Mouse (Mus musculus) midbrain, embryonic 14.5 days (tissue): ENCODE results near the gene Trim62. TPM values are rescaled to one million over a fixed set of nuclear protein-coding genes. Genes with fewer than 3 reads are reported as not detected.

Source experiments
- ATAC-seq: fragments of 200-750 bp; cut with Nextera tagmentation; 2 replicates; pipeline ENCODE4 v1.8.0; 2017; ENCODE audit warnings: moderate number of reproducible peaks, moderate library complexity; ENCODE audit not compliant: low FRiP score, low TSS enrichment
- DNase-seq: peaks from one replicate; pipeline ENCODE4 v3.0.0-alpha.2; 2015
- H3K27ac ChIP-seq: fragments of 300-500 bp; sonication (generic); replicated peaks from 2 replicates; pipeline ENCODE4 v1.5.1; 2014; ENCODE audit warnings: mild to moderate bottlenecking, low read depth, low read length, moderate library complexity
- H3K27me3 ChIP-seq: fragments of 300-500 bp; sonication (generic); 2 replicates; pipeline ENCODE4 v1.6.1; 2014; ENCODE audit warnings: low read length, control low read depth, mixed read lengths; ENCODE audit not compliant: control insufficient read depth, insufficient read depth
- H3K36me3 ChIP-seq: fragments of 300-500 bp; sonication (generic); 2 replicates; pipeline ENCODE4 v1.6.1; 2014; ENCODE audit warnings: low read length, control low read depth; ENCODE audit not compliant: control insufficient read depth, insufficient read depth
- H3K4me1 ChIP-seq: fragments of 300-500 bp; sonication (generic); 2 replicates; pipeline ENCODE4 v1.6.1; 2014; ENCODE audit warnings: mild to moderate bottlenecking, antibody characterized with exemption, low read length, control low read depth; ENCODE audit not compliant: control insufficient read depth, insufficient read depth
- H3K4me2 ChIP-seq: fragments of 300-500 bp; sonication (generic); 2 replicates; pipeline ENCODE4 v1.6.1; 2014; ENCODE audit warnings: mild to moderate bottlenecking, low read length, moderate library complexity
- H3K4me3 ChIP-seq: fragments of 300-500 bp; sonication (generic); replicated peaks from 2 replicates; pipeline ENCODE4 v1.5.1; 2014; ENCODE audit warnings: low read depth, low read length
- H3K9ac ChIP-seq: fragments of 300-500 bp; sonication (generic); replicated peaks from 2 replicates; pipeline ENCODE4 v1.6.1; 2014; ENCODE audit warnings: mild to moderate bottlenecking, low read length, moderate library complexity
- H3K9me3 ChIP-seq: fragments of 300-500 bp; sonication (generic); 2 replicates; pipeline ENCODE4 v1.6.1; 2016; ENCODE audit warnings: low read length, control low read depth, mixed read lengths; ENCODE audit not compliant: control insufficient read depth
- WGBS: fragments of 180-500 bp; shearing (Covaris S2); extraction: QIAGEN DNeasy Blood & Tissue Kit; methylation state at CpG from one replicate; pipeline ENCODE4 v1.1.7; 2014; 5-methylcytosine and 5-hydroxymethylcytosine counted together
- polyA plus RNA-seq: library from polyadenylated mRNA; unstranded; fragments of >200 nt; fragmentation: Nextera tagmentation; extraction: Ambion mirVana; gene quantifications from 2 replicates; pipeline ENCODE4 v1.2.1, GENCODE M21; 2014

Gene Trim62
- 22.4 and 27.3 TPM in 2 replicates for polyA plus RNA-seq

GRCm38 (mm10) chr4:128883379-128883781, at the start of gene Trim62:
Gene Trim62 (plus strand): TSS chr4:128883580.
- H3K4me1 ChIP-seq = peaks cover 47% of the 10 kb centered on the region

GRCm38 (mm10) chr4:128838202-128838601, 45.2 kb upstream of the Trim62 start:
- ATAC-seq (no peak), DNase-seq (no peak)
- 0 out of 2 replicates have a peak, but pooled peaks cover 3% of the 10 kb centered on the region for H3K4me1 ChIP-seq
- no peak overlapping the region for H3K9ac ChIP-seq
- no peaks in the 10 kb centered on the region for H3K9me3 ChIP-seq
- H3K36me3 ChIP-seq = no peaks in the 10 kb centered on the region
- 0 out of 2 replicates have a peak overlapping the region, but pooled peaks have one; percentile 22 for H3K27ac ChIP-seq
- H3K27me3 ChIP-seq = no peaks in the 10 kb centered on the region
- no peak overlapping the region for H3K4me2 ChIP-seq
- no peak overlapping the region for H3K4me3 ChIP-seq
- 70% methylated on average over 5 of the region's 5 CpGs for WGBS

More at GRCm38 (mm10) chr4:128883379-128883781, at the start of gene Trim62:
- peak within 1 kb of the TSS; percentile 77 for H3K4me3 ChIP-seq
- peak within 1 kb of the TSS; percentile 85 for H3K9ac ChIP-seq
- WGBS = under 1% methylated on average over 36 of the region's 37 CpGs
- ATAC-seq (peak; percentile 63), DNase-seq (peak; percentile 91)
- H3K36me3 ChIP-seq = 0 out of 2 replicates have a peak, but pooled peaks cover 2% of the 10 kb centered on the region
- no peaks in the 10 kb centered on the region for H3K9me3 ChIP-seq
- H3K4me2 ChIP-seq = peak within 1 kb of the TSS; percentile 95
- peak within 1 kb of the TSS; percentile 83 for H3K27ac ChIP-seq
- no peaks in the 10 kb centered on the region for H3K27me3 ChIP-seq

GRCm38 (mm10) chr4:128839811-128840738, 43.3 kb upstream of the Trim62 start:
- no peak overlapping the region for H3K9ac ChIP-seq
- H3K4me2 ChIP-seq = no peak overlapping the region
- no peaks in the 10 kb centered on the region for H3K27me3 ChIP-seq
- ATAC-seq (no peak), DNase-seq (peak; percentile 51)
- H3K4me3 ChIP-seq = no peak overlapping the region
- WGBS = 58% methylated on average over 16 of the region's 16 CpGs
- H3K36me3 ChIP-seq = no peaks in the 10 kb centered on the region
- H3K9me3 ChIP-seq = no peaks in the 10 kb centered on the region
- peaks cover 5% of the 10 kb centered on the region; the same call in 1 of the 2 replicates for H3K4me1 ChIP-seq
- peak overlapping the region; percentile 55; the same call in 1 of the 2 replicates for H3K27ac ChIP-seq

- WGBS = 28% methylated on average over 8 of the region's 8 CpGs
- ATAC-seq (no peak), DNase-seq (peak; percentile 38)
- no peak overlapping the region for H3K4me3 ChIP-seq
- peaks cover 5% of the 10 kb centered on the region; the same call in 1 of the 2 replicates for H3K4me1 ChIP-seq
- H3K4me2 ChIP-seq = no peak overlapping the region
- no peaks in the 10 kb centered on the region for H3K27me3 ChIP-seq
- no peaks in the 10 kb centered on the region for H3K36me3 ChIP-seq
- H3K9me3 ChIP-seq = no peaks in the 10 kb centered on the region
- no peak overlapping the region for H3K9ac ChIP-seq
- H3K27ac ChIP-seq = no peak overlapping the region
These were observed 42.1 kb upstream of the Trim62 start for GRCm38 (mm10) chr4:128841259-128841658.

GRCm38 (mm10) chr4:128844566-128844965, 38.8 kb upstream of the Trim62 start:
- DNase-seq = peak; percentile 23

GRCm38 (mm10) chr4:128845367-128845973, 37.9 kb upstream of the Trim62 start:
- no peak for ATAC-seq
- WGBS = 77% methylated on average over 12 of the region's 12 CpGs

More at GRCm38 (mm10) chr4:128844566-128844965, 38.8 kb upstream of the Trim62 start:
- Histone ChIP-seq H3K36me3 (no peaks in the 10 kb centered on the region), H3K9ac (no peak overlapping the region), H3K4me3 (no peak overlapping the region), H3K9me3 (no peaks in the 10 kb centered on the region), H3K4me2 (no peak overlapping the region), H3K27ac (no peak overlapping the region; the same call in 1 of the 2 replicates), H3K4me1 (peaks cover 5% of the 10 kb centered on the region; the same call in 1 of the 2 replicates), H3K27me3 (no peaks in the 10 kb centered on the region)
- 34% methylated on average over 13 of the region's 13 CpGs for WGBS
- no peak for ATAC-seq

GRCm38 (mm10) chr4:128848961-128849360, 34.4 kb upstream of the Trim62 start:
- 90% methylated on average over 3 of the region's 3 CpGs for WGBS
- no peaks in the 10 kb centered on the region for H3K36me3 ChIP-seq
- H3K27ac ChIP-seq = no peak overlapping the region
- H3K27me3 ChIP-seq = no peaks in the 10 kb centered on the region
- ATAC-seq (no peak), DNase-seq (no peak)
- no peak overlapping the region for H3K9ac ChIP-seq
- H3K4me3 ChIP-seq = no peak overlapping the region
- H3K9me3 ChIP-seq = no peaks in the 10 kb centered on the region
- no peak overlapping the region for H3K4me2 ChIP-seq
- H3K4me1 ChIP-seq = peaks cover 2% of the 10 kb centered on the region; the same call in 1 of the 2 replicates

More at GRCm38 (mm10) chr4:128845367-128845973, 37.9 kb upstream of the Trim62 start:
- H3K4me1 ChIP-seq = peaks cover 5% of the 10 kb centered on the region; the same call in 1 of the 2 replicates
- H3K36me3 ChIP-seq = no peaks in the 10 kb centered on the region
- H3K27me3 ChIP-seq = no peaks in the 10 kb centered on the region
- H3K4me3 ChIP-seq = no peak overlapping the region
- H3K9me3 ChIP-seq = no peaks in the 10 kb centered on the region
- no peak overlapping the region for H3K9ac ChIP-seq
- DNase-seq = no peak
- no peak overlapping the region for H3K4me2 ChIP-seq
- H3K27ac ChIP-seq = no peak overlapping the region

GRCm38 (mm10) chr4:128849686-128850085, 33.7 kb upstream of the Trim62 start:
- ATAC-seq (no peak), DNase-seq (no peak)
- peaks cover under 1% of the 10 kb centered on the region; the same call in 1 of the 2 replicates for H3K4me1 ChIP-seq
- H3K9me3 ChIP-seq = no peaks in the 10 kb centered on the region
- no peak overlapping the region for H3K4me3 ChIP-seq
- no peak overlapping the region for H3K4me2 ChIP-seq
- no peaks in the 10 kb centered on the region for H3K36me3 ChIP-seq
- 79% methylated on average over 7 of the region's 7 CpGs for WGBS
- H3K9ac ChIP-seq = no peak overlapping the region
- H3K27ac ChIP-seq = no peak overlapping the region
- H3K27me3 ChIP-seq = no peaks in the 10 kb centered on the region
